Mouse (Mus musculus) cortical plate, adult 2 months (tissue): ENCODE measurements around the gene Ppp1r1a.

Source experiments
- CTCF ChIP-seq: fragments of 200-500 bp; IDR thresholded peaks from 2 replicates; pipeline ENCODE4 v1.5.1; 2011; ENCODE audit warnings: mild to moderate bottlenecking, control low read depth, low read length; ENCODE audit not compliant: insufficient read depth; ENCODE audit errors: extremely low read depth
- POLR2A ChIP-seq: fragments of 200-500 bp; IDR thresholded peaks from 2 replicates; pipeline ENCODE4 v1.6.1; 2011; ENCODE audit warnings: mild to moderate bottlenecking, low read length, control low read depth; ENCODE audit not compliant: insufficient read depth; ENCODE audit errors: extremely low read depth

- TF ChIP-seq CTCF, result no peak
- TF ChIP-seq POLR2A, result no peak
Measured at GRCm38 (mm10) chr15:103509317-103509716, 28.5 kb downstream of the Ppp1r1a start.
